Mouse (Mus musculus): ENCODE measurements around the gene Fscn1. TPM values are rescaled to one million over a fixed set of nuclear protein-coding genes. Genes with fewer than 3 reads are reported as not detected.

Fscn1 gene
- polyA plus RNA-seq, 1 experiment from 2014 or later = 7.3 TPM

DNA sequence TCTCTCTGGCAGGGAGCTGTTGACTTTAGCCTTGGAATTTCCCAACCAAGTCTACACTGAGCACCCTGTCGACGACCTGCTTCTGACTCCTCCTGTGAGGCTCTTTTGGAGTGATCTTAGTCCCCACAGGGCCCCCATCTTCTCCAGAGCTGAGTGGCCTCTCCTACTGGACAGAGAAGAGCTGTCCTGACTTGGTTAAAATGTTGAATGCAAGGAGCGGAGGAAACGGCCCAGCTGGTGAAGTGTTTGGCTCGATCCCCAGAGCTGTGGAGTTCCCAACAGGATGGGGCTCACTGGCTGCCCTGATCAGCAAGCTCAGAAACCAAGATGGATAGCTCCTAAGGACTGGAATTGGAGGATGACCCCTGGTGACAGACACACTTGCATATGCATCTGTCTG lies 16.4 kb downstream of the Fscn1 start:
- Histone ChIP-seq H3K4me3 (ENCODE audit: low read depth, low read length) (no peak overlapping the region), H3K4me2 (ENCODE audit: low read depth, low read length) (no peak overlapping the region), H3K9me3 (ENCODE audit: low read length) (no peaks in the 10 kb centered on the region), H3K27me3 (ENCODE audit: insufficient read depth, low read length) (no peaks in the 10 kb centered on the region), H3K27ac (ENCODE audit: low read depth) (no peak overlapping the region), H3K36me3 (replicated peaks; ENCODE audit: insufficient read depth, low read length) (no peaks in the 10 kb centered on the region), H3K4me1 (ENCODE audit: insufficient read depth) (no peaks in the 10 kb centered on the region; the same call in 1 of the 2 replicates), H3K9ac (replicated peaks) (no peak overlapping the region)
- no peak for TF ChIP-seq CTCF (IDR thresholded peaks at IDR 0.05; ENCODE audit: low read depth)
- TF ChIP-seq EP300 (IDR thresholded peaks at IDR 0.05; ENCODE audit: low read depth) = no peak
- ATAC-seq = no peak
- WGBS (ENCODE audit: insufficient replicate concordance) = 50% methylated on average over 5 of the region's 5 CpGs
- DNase-seq = no peak

DNA sequence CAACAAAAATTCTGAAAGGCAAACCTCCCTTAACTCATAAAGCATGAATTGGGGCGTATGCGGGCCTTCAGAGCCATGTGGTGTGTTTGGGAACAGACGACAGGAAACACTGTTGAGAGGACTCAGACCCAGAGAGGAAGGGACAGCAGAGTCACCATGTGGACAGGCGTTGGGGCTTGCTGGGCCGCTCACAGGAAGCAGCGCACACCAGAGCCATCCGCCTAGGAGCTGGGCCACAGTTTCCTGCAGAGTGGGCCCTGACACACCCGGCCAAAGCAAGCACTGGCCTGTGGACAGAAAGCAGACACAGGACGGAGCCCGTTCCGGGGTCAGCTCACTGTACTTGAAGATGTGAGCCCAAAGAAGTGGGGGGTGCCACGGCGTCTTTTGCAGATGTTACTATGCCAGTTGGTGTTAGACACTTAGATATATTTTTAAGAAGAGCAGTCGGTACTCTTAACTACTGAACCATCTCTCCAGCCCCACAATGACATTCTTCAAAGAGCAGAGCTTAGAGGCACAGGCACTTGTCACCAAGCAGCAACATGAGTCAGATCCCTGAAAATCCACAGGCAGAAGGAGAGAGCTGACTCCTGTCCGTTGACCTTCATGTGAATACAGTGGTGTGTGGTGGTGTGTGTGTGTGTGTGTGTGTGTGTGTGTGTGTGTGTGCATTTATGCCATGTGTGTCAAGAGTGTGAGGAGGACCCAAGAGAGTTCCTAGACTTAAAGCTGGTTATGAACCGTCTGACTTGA lies 22.1 kb downstream of the Fscn1 start:
- Histone ChIP-seq H3K27ac (ENCODE audit: low read depth) (peak overlapping the region; percentile 22; the same call in 1 of the 2 replicates), H3K9ac (replicated peaks) (no peak overlapping the region), H3K4me1 (ENCODE audit: insufficient read depth) (peaks cover 2% of the 10 kb centered on the region; the same call in 1 of the 2 replicates), H3K9me3 (ENCODE audit: low read length) (no peaks in the 10 kb centered on the region), H3K4me3 (ENCODE audit: low read depth, low read length) (no peak overlapping the region), H3K36me3 (replicated peaks; ENCODE audit: insufficient read depth, low read length) (no peaks in the 10 kb centered on the region), H3K4me2 (ENCODE audit: low read depth, low read length) (no peak overlapping the region), H3K27me3 (ENCODE audit: insufficient read depth, low read length) (no peaks in the 10 kb centered on the region)
- no peak for TF ChIP-seq EP300 (IDR thresholded peaks at IDR 0.05; ENCODE audit: low read depth)
- TF ChIP-seq CTCF (IDR thresholded peaks at IDR 0.05; ENCODE audit: low read depth) = no peak
- peak; percentile 48; the same call in 1 of the 2 replicates for ATAC-seq
- no peak for DNase-seq
- 53% methylated on average over 16 of the region's 16 CpGs for WGBS (ENCODE audit: insufficient replicate concordance)

DNA sequence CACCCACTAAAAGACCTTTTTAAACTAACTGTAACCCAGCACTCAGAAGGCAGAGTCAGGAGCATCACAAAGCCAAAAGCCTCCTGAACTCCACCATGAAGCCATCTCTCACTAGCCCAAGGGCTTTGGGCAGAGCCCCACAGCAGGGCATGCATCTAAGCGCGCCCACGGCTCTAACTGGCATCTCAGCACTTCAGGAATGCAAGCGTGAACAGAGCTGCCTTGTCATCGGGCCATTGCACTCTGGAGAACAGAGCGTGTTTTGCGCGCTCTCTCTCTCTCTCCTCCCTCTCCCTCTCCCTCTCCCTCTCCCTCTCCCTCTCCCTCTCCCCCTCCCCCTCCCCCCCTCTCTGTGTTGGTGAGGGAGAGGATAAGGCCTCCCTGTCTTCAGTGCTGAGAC lies 23.0 kb downstream of the Fscn1 start:
- DNase-seq (no peak), ATAC-seq (no peak)
- Histone ChIP-seq H3K27me3 (ENCODE audit: insufficient read depth, low read length) (no peaks in the 10 kb centered on the region), H3K4me3 (ENCODE audit: low read depth, low read length) (no peak overlapping the region), H3K27ac (ENCODE audit: low read depth) (no peak overlapping the region), H3K9ac (replicated peaks) (no peak overlapping the region), H3K4me1 (ENCODE audit: insufficient read depth) (peaks cover 2% of the 10 kb centered on the region; the same call in 1 of the 2 replicates), H3K9me3 (ENCODE audit: low read length) (no peaks in the 10 kb centered on the region), H3K36me3 (replicated peaks; ENCODE audit: insufficient read depth, low read length) (no peaks in the 10 kb centered on the region), H3K4me2 (ENCODE audit: low read depth, low read length) (no peak overlapping the region)
- WGBS (ENCODE audit: insufficient replicate concordance) = 84% methylated on average over 8 of the region's 8 CpGs
- TF ChIP-seq CTCF (IDR thresholded peaks at IDR 0.05; ENCODE audit: low read depth) = no peak
- TF ChIP-seq EP300 (IDR thresholded peaks at IDR 0.05; ENCODE audit: low read depth) = no peak

DNA sequence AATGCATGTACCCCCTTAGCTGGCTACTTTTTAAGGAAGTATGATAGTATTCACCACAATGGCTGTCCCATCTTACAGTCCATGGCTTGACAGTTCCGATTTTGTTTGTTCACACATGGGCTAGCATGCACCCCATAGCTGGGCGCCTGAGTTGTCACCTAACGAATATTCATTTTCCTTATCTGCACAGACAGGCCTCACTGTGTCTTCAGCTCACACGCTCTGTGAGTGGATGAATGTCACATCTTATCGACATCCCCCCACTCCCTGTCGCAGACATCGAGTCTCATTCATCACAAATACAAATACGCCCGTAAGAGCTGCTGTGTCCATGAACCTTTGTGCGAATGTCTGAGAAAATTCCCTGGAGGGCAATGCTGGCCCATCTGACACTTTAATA lies 24.1 kb downstream of the Fscn1 start:
- peak; percentile 82 for ATAC-seq
- Histone ChIP-seq H3K9ac (replicated peaks) (no peak overlapping the region), H3K27ac (ENCODE audit: low read depth) (no peak overlapping the region), H3K4me1 (ENCODE audit: insufficient read depth) (peaks cover 2% of the 10 kb centered on the region; the same call in 1 of the 2 replicates), H3K27me3 (ENCODE audit: insufficient read depth, low read length) (no peaks in the 10 kb centered on the region), H3K36me3 (replicated peaks; ENCODE audit: insufficient read depth, low read length) (no peaks in the 10 kb centered on the region), H3K4me3 (ENCODE audit: low read depth, low read length) (no peak overlapping the region), H3K9me3 (ENCODE audit: low read length) (no peaks in the 10 kb centered on the region), H3K4me2 (ENCODE audit: low read depth, low read length) (no peak overlapping the region)
- DNase-seq = no peak
- WGBS (ENCODE audit: insufficient replicate concordance) = 45% methylated on average over 10 of the region's 10 CpGs
- TF ChIP-seq EP300 (IDR thresholded peaks at IDR 0.05; ENCODE audit: low read depth) = peak; percentile 65; the same call in 1 of the 2 replicates
- TF ChIP-seq CTCF (IDR thresholded peaks at IDR 0.05; ENCODE audit: low read depth) = no peak

DNA sequence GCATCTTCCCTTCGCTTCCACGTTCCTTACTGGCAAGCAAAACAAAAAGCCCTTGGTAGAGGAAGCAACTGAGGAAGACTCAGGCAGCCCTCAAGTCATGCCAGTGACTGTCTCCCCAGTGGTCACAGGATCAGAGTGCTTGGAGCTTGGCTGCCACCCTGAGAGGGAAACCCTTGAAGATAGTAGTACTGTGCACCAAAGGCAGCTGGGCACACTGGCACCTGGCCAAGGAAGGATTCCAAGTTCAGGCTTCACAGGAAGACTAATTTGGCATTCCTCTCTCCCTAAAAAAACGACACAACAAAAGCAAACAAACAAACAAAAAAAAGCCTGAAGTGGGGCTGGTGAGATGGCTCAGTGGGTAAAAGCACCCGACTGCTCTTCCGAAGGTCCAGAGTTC lies 28.4 kb downstream of the Fscn1 start:
- TF ChIP-seq EP300 (IDR thresholded peaks at IDR 0.05; ENCODE audit: low read depth) = no peak
- TF ChIP-seq CTCF (IDR thresholded peaks at IDR 0.05; ENCODE audit: low read depth) = no peak
- Histone ChIP-seq H3K4me3 (ENCODE audit: low read depth, low read length) (no peak overlapping the region), H3K27me3 (ENCODE audit: insufficient read depth, low read length) (no peaks in the 10 kb centered on the region), H3K4me2 (ENCODE audit: low read depth, low read length) (no peak overlapping the region), H3K9me3 (ENCODE audit: low read length) (no peaks in the 10 kb centered on the region), H3K36me3 (replicated peaks; ENCODE audit: insufficient read depth, low read length) (peaks cover 31% of the 10 kb centered on the region), H3K27ac (ENCODE audit: low read depth) (no peak overlapping the region), H3K4me1 (ENCODE audit: insufficient read depth) (peaks cover 2% of the 10 kb centered on the region; the same call in 1 of the 2 replicates), H3K9ac (replicated peaks) (no peak overlapping the region)
- 79% methylated on average over 5 of the region's 5 CpGs for WGBS (ENCODE audit: insufficient replicate concordance)
- DNase-seq = no peak
- ATAC-seq = no peak

DNA sequence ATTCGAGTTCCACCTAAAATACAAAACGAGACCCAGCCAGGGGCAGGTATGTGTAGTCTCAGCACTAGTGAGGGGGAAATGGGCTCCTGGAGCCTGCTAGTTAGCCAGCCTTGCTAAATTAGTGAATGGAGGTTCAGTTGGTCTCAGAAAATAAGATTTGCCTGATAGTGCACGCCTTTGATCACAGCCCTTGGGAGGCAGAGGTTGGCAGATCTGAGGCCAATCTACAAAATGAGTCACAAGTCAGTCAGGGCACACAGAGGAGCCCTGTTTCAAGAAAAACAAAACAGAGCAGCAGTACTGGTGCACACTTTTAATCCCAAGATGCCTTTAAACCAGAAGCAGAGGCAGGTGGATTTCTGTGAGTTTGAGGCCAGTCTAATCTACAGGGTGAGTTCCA lies 29.0 kb downstream of the Fscn1 start:
- no peaks in the 10 kb centered on the region for H3K9me3 ChIP-seq (ENCODE audit: low read length)
- no peaks in the 10 kb centered on the region for H3K27me3 ChIP-seq (ENCODE audit: insufficient read depth, low read length)
- TF ChIP-seq EP300 (IDR thresholded peaks at IDR 0.05; ENCODE audit: low read depth) (no peak), CTCF (IDR thresholded peaks at IDR 0.05; ENCODE audit: low read depth) (no peak)
- ATAC-seq = no peak
- no peak overlapping the region for H3K27ac ChIP-seq (ENCODE audit: low read depth)
- H3K4me3 ChIP-seq (ENCODE audit: low read depth, low read length) = no peak overlapping the region
- H3K36me3 ChIP-seq (replicated peaks; ENCODE audit: insufficient read depth, low read length) = peaks cover 31% of the 10 kb centered on the region
- H3K4me2 ChIP-seq (ENCODE audit: low read depth, low read length) = no peak overlapping the region
- no peak overlapping the region for H3K9ac ChIP-seq (replicated peaks)
- WGBS (ENCODE audit: insufficient replicate concordance) = 78% methylated on average over 3 of the region's 3 CpGs
- H3K4me1 ChIP-seq (ENCODE audit: insufficient read depth) = peaks cover 2% of the 10 kb centered on the region; the same call in 1 of the 2 replicates
- no peak for DNase-seq
